Mouse (Mus musculus) liver, postnatal 0 days (tissue): Measurements from ENCODE around the gene Mmd.

Experiments used
- CTCF ChIP-seq: sonication (generic); IDR thresholded peaks from 2 replicates; pipeline ENCODE4 v1.5.1; 2016; ENCODE audit warnings: antibody characterized with exemption, low read depth
- EP300 ChIP-seq: IDR thresholded peaks from 2 replicates; pipeline ENCODE4 v1.6.1; 2016; ENCODE audit warnings: antibody characterized with exemption, low read depth, mild to moderate bottlenecking

DNA sequence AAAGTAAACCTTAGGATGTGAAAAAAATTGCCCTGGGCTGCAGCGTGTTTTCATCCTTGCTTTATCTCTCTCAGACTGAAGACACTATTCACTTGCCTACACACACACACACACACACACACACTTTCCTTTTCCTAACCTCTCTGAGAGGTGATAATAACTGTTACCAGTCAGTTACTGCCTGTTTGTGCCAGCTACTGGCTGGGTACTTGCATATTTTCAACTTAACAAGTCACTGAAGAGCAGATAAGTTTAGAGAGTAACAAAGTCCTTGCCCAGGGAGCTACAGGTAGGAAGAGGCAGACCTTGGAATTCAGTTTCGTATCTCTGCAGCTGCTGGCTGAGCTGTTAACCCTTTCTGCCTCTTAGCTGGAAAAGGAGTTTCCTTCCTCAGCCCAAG lies 2.7 kb downstream of the Mmd start:
- TF ChIP-seq CTCF (no peak), EP300 (no peak)
